Mouse (Mus musculus): ENCODE data around the gene Bdkrb1. TPM values are rescaled to one million over a fixed set of nuclear protein-coding genes. Genes with fewer than 3 reads are reported as not detected.

The Bdkrb1 gene
- total and polyA plus RNA-seq, 2 experiments from 2014 or later: 0.11 TPM; not detected in 1

GRCm38 (mm10) chr12:105642770-105643321 lies 40.0 kb downstream of the Bdkrb1 start:
- WGBS: 88% methylated on average over 11 of the region's 11 CpGs
- no peak overlapping the region for H3K27ac ChIP-seq (ENCODE audit: low read depth, low read length)
- no peak for DNase-seq
- H3K27me3 ChIP-seq (ENCODE audit: insufficient read depth, low read length): no peaks in the 10 kb centered on the region
- ATAC-seq: no peak
- TF ChIP-seq CTCF (IDR thresholded peaks at IDR 0.05; ENCODE audit: low read depth): no peak
- peaks cover 93% of the 10 kb centered on the region for H3K36me3 ChIP-seq (ENCODE audit: insufficient read depth)
- no peak overlapping the region for H3K9ac ChIP-seq
- no peaks in the 10 kb centered on the region for H3K4me1 ChIP-seq (ENCODE audit: insufficient read depth)
- H3K9me3 ChIP-seq (ENCODE audit: low read length): no peaks in the 10 kb centered on the region
- H3K4me3 ChIP-seq (ENCODE audit: low read depth, low read length): no peak overlapping the region
- no peak overlapping the region for H3K4me2 ChIP-seq (ENCODE audit: low read depth)

Other genes with a start within 250 kb of the Bdkrb1 start
- 192 and 208 TPM in 2 replicates for gene D430019H16Rik, start 149.2 kb upstream of the Bdkrb1 start, total RNA-seq (2014; rRNA removed)
- gene D430019H16Rik, start 149.2 kb upstream of the Bdkrb1 start, polyA plus RNA-seq (2015; fragmentation: Nextera tagmentation; extraction: Ambion mirVana): 9.3 and 13.3 TPM in 2 replicates
- gene Bdkrb2, start 39.9 kb upstream of the Bdkrb1 start, total RNA-seq (2014; rRNA removed): 0.92 and 1.7 TPM in 2 replicates
- gene Bdkrb2, start 39.9 kb upstream of the Bdkrb1 start, polyA plus RNA-seq (2015; fragmentation: Nextera tagmentation; extraction: Ambion mirVana): 0.29 and 0.53 TPM in 2 replicates
- 18.4 and 18.9 TPM in 2 replicates for gene Gskip, start 81.7 kb downstream of the Bdkrb1 start, total RNA-seq (2014; rRNA removed)
- 22.7 and 24.3 TPM in 2 replicates for gene Gskip, start 81.7 kb downstream of the Bdkrb1 start, polyA plus RNA-seq (2015; fragmentation: Nextera tagmentation; extraction: Ambion mirVana)
- gene Atg2b, start 82.1 kb downstream of the Bdkrb1 start, total RNA-seq (2014; rRNA removed): 36.9 and 41.2 TPM in 2 replicates
- gene Atg2b, start 82.1 kb downstream of the Bdkrb1 start, polyA plus RNA-seq (2015; fragmentation: Nextera tagmentation; extraction: Ambion mirVana): 5.6 and 8.3 TPM in 2 replicates
- 2.2 and 3.4 TPM in 2 replicates for gene Ak7, start 102.9 kb downstream of the Bdkrb1 start, total RNA-seq (2014; rRNA removed)
- gene Ak7, start 102.9 kb downstream of the Bdkrb1 start, polyA plus RNA-seq (2015; fragmentation: Nextera tagmentation; extraction: Ambion mirVana): 0.83 and 1.9 TPM in 2 replicates
- 96.8 and 110 TPM in 2 replicates for gene Papola, start 181.6 kb downstream of the Bdkrb1 start, total RNA-seq (2014; rRNA removed)
- gene Papola, start 181.6 kb downstream of the Bdkrb1 start, polyA plus RNA-seq (2015; fragmentation: Nextera tagmentation; extraction: Ambion mirVana): 117 and 131 TPM in 2 replicates